Mouse (Mus musculus): ENCODE measurements around the gene Nlgn3.

- TF ChIP-seq CTCF (IDR thresholded peaks at IDR 0.05; ENCODE audit: borderline replicate concordance, insufficient read depth, low read depth, low read length) (no peak), POLR2A (IDR thresholded peaks at IDR 0.05; ENCODE audit: borderline replicate concordance, insufficient read depth, low read length) (no peak)
Measured at GRCm38 (mm10) chrX:101268025-101268754, 30.8 kb upstream of the Nlgn3 start, which contains the start of gene Il2rg.

Data from cerebellum, adult 2 months (tissue).